Mouse (Mus musculus) hindbrain, embryonic 11.5 days (tissue): ENCODE measurements at regions not wholly inside any gene's neighbourhood (a gene's known extent, or its start where the extent isn't known, plus 50 kb on each side); places are given as distances from the start of the nearest gene placed in this dataset.
A peak's percentile ranks its signal among the peaks of the same experiment; 100 is the strongest.

ENCODE experiments used
- ATAC-seq: fragments of 200-750 bp; cut with Nextera tagmentation; 2 replicates; pipeline ENCODE4 v1.8.0; 2017; ENCODE audit warnings: mild to moderate bottlenecking, moderate TSS enrichment, moderate library complexity; ENCODE audit not compliant: low FRiP score
- DNase-seq: peaks from one replicate; pipeline ENCODE4 v3.0.0-alpha.2; 2015; ENCODE audit warnings: low spot score
- H3K27ac ChIP-seq: fragments of 300-500 bp; sonication (generic); 2 replicates; pipeline ENCODE4 v1.5.1; 2014; ENCODE audit warnings: mild to moderate bottlenecking, low read depth, low read length
- H3K27me3 ChIP-seq: fragments of 300-500 bp; sonication (generic); 2 replicates; pipeline ENCODE4 v1.6.1; 2014; ENCODE audit warnings: mild to moderate bottlenecking, low read length, moderate library complexity, mixed read lengths; ENCODE audit not compliant: control insufficient read depth, insufficient read depth
- H3K36me3 ChIP-seq: fragments of 300-500 bp; sonication (generic); 2 replicates; pipeline ENCODE4 v1.6.1; 2014; ENCODE audit warnings: mild to moderate bottlenecking, low read length, moderate library complexity, mixed read lengths; ENCODE audit not compliant: control insufficient read depth, insufficient read depth
- H3K4me1 ChIP-seq: fragments of 300-500 bp; sonication (generic); replicated peaks from 2 replicates; pipeline ENCODE4 v1.6.1; 2014; ENCODE audit warnings: low read length, mixed read lengths; ENCODE audit not compliant: control insufficient read depth, insufficient read depth
- H3K4me2 ChIP-seq: fragments of 300-500 bp; sonication (generic); replicated peaks from 2 replicates; pipeline ENCODE4 v1.6.1; 2014; ENCODE audit warnings: mild to moderate bottlenecking, low read depth, low read length
- H3K4me3 ChIP-seq: fragments of 300-500 bp; sonication (generic); 2 replicates; pipeline ENCODE4 v1.5.1; 2014; ENCODE audit warnings: low read depth, low read length
- H3K9ac ChIP-seq: fragments of 300-500 bp; sonication (generic); 2 replicates; pipeline ENCODE4 v1.6.1; 2014; ENCODE audit warnings: low read depth, low read length
- H3K9me3 ChIP-seq: fragments of 300-500 bp; sonication (generic); 2 replicates; pipeline ENCODE4 v1.6.1; 2016; ENCODE audit warnings: low read length; ENCODE audit not compliant: control insufficient read depth
- WGBS: fragments of 180-500 bp; shearing (Covaris S2); extraction: QIAGEN DNeasy Blood & Tissue Kit; methylation state at CpG from one replicate; pipeline ENCODE4 v1.1.7; 2014; 5-methylcytosine and 5-hydroxymethylcytosine counted together

DNA sequence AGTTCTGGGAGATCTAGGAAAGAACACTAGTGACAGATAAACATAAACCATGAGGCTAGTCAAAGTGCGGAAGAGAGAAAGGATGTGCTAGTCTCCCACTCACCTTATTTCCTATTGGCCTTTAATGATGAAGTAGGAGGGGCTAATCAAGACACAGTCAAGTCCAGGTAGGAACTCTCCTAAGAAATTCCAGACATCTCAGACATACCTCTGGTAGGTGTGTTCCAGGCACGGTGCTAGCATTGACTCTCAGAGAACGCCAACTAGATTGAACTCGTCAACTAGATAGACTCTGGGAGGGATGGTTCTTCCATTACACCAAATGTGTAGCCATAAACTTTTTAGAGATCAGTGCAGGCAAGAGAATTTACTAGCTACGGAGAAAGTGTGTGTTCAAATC is 87.6 kb upstream of the Ptprk start:
- 90% methylated on average over 5 of the region's 5 CpGs for WGBS
- no peak for DNase-seq

DNA sequence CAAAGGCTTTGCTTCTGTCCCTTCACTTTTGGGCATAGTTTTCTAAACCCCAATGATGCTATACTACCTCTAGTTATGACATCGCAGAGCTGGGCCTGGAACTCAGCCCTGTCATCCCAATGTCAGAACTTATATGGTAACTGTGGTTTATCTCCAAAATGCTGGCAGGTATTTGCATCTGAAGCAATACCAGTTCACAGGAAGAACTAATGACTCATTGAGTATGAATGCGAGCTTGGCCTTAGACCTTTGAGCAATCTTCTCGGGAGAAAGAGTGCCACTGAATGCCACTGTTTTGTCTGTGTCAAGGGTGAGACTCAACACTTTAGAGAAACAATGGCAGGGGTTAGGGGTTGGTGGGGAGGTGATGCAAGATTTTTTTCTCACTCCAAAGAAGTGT is 86.6 kb upstream of the Ptprk start:
- ATAC-seq (no peak), DNase-seq (no peak)
- Histone ChIP-seq H3K36me3 (no peaks in the 10 kb centered on the region), H3K4me3 (no peak overlapping the region), H3K4me1 (no peaks in the 10 kb centered on the region), H3K27me3 (no peaks in the 10 kb centered on the region), H3K4me2 (no peak overlapping the region), H3K9ac (no peak overlapping the region), H3K27ac (no peak overlapping the region), H3K9me3 (no peaks in the 10 kb centered on the region)
- WGBS = 55% methylated on average over 3 of the region's 3 CpGs

More for the DNA sequence above, 87.6 kb upstream of the Ptprk start:
- Histone ChIP-seq H3K9ac (no peak overlapping the region), H3K27ac (no peak overlapping the region), H3K4me1 (no peaks in the 10 kb centered on the region), H3K27me3 (no peaks in the 10 kb centered on the region), H3K36me3 (no peaks in the 10 kb centered on the region), H3K9me3 (no peaks in the 10 kb centered on the region), H3K4me2 (no peak overlapping the region), H3K4me3 (no peak overlapping the region)
- no peak for ATAC-seq

DNA sequence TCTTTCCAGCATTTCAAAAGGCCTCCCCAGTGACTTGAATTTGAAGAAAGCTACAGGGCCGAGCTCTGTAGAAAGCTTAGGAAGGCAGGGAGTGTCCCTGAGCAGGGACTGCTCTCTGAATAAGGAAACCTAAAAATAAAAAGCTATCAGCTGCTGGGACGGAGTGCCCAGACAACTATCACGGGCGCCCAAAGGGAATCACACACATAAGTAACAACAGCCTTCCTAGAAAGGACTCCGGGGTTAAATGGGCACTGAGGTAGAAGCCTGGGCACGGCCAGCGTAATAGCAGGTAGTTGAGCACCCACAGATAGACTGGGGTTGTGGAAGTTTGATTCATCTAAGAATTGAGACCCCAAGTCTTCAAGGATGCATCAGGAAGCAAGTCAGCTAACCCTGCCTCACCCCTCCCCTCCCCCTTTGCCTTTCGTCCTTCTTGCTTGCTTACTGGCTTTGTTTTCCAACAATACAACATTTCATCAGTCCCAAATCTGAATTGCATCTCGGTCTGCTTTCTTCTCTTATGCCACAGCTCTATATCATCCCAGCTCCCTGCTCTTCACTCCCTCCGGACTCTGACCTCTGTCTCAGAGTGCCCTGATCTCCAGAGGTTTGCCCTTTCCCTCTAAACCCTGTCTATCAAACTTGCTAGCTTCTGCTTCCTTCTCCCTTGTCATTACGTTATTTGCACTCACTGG is 84.1 kb upstream of the Ptprk start:
- DNase-seq = peak; percentile 9
- no peaks in the 10 kb centered on the region for H3K36me3 ChIP-seq
- H3K9ac ChIP-seq = no peak overlapping the region
- H3K9me3 ChIP-seq = no peaks in the 10 kb centered on the region
- 55% methylated on average over 11 of the region's 11 CpGs for WGBS
- H3K4me2 ChIP-seq = no peak overlapping the region
- no peaks in the 10 kb centered on the region for H3K4me1 ChIP-seq
- H3K27ac ChIP-seq = no peak overlapping the region
- peak; percentile 49 for ATAC-seq
- H3K27me3 ChIP-seq = no peaks in the 10 kb centered on the region
- no peak overlapping the region for H3K4me3 ChIP-seq

DNA sequence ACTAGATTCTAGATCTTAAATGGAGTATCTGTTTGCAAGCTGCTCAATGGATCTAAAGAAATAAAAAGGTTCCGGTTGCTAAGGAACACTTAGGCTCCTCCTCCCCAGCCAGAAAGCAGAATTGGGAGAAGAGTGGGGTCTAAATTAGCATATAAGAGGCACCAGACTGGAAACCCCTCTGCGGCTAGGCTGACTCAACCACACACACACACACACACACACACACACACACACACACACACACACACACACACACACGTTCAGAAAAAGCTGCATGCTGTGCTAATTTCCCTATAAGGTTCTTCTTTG is 83.6 kb upstream of the Ptprk start:
- peak; percentile 70 for ATAC-seq
- Histone ChIP-seq H3K36me3 (no peaks in the 10 kb centered on the region), H3K27me3 (no peaks in the 10 kb centered on the region), H3K27ac (no peak overlapping the region), H3K9ac (no peak overlapping the region), H3K4me1 (no peaks in the 10 kb centered on the region), H3K4me2 (no peak overlapping the region), H3K4me3 (no peak overlapping the region), H3K9me3 (no peaks in the 10 kb centered on the region)
- 19% methylated on average over 3 of the region's 3 CpGs for WGBS
- peak; percentile 6 for DNase-seq

DNA sequence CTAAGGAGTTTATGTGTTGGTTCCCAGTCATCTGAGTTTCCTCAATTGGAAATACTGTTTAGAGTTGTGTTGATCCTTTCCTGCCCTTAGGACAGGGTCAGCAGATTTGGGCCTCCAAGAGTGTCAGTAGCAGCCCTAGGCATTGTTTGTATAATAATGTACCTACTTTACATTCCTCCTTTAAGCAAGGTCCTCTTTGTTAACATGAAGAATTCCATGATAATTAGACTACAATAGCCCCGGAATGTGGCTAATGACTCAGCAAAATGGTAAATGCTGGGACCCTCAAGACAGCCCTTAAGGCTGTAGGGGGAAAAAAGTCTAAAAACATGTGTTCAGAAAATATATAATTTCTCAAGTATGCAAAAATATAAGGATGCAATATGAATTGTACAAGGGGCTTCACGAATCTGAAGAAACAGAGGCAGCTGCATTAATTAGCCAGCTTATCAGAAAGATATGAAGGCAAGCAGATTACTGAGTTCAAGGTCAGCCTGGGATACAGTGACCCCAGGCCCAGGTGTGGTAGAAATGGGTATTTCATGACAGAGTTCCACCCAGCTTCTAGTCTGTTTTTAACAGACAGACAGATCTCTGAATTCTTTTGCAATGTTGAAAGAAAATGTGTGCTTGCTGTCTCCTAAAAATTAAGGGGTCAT is 80.1 kb upstream of the Ptprk start:
- Histone ChIP-seq H3K9me3 (no peaks in the 10 kb centered on the region), H3K27ac (no peak overlapping the region), H3K4me1 (no peaks in the 10 kb centered on the region), H3K9ac (no peak overlapping the region), H3K4me2 (no peak overlapping the region), H3K27me3 (no peaks in the 10 kb centered on the region), H3K4me3 (no peak overlapping the region), H3K36me3 (no peaks in the 10 kb centered on the region)
- WGBS = 82% methylated on average over 2 of the region's 2 CpGs
- ATAC-seq (no peak), DNase-seq (no peak)

DNA sequence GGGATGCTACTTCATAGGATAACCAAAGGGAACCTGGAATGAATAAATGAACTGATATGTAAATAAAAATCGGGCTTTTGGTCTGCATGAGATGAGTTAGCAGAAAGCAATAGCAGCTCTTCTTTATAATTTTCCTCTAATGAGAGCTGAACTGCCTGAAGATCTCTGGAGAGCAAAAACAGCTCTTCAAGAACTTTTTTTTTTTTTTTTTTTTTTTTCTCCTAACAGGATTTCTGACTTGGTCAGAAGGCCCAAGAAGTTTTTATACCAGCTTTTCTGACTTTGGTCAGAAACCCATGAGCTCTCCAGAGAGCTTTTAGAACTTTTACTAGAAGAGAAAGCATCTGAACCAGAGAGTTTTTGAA is 79.6 kb upstream of the Ptprk start:
- Histone ChIP-seq H3K4me2 (no peak overlapping the region), H3K4me1 (no peaks in the 10 kb centered on the region), H3K4me3 (no peak overlapping the region), H3K9ac (no peak overlapping the region), H3K27ac (no peak overlapping the region), H3K9me3 (no peaks in the 10 kb centered on the region), H3K27me3 (no peaks in the 10 kb centered on the region), H3K36me3 (no peaks in the 10 kb centered on the region)
- DNase-seq (no peak), ATAC-seq (no peak)
- 88% methylated on average over 1 of the region's 1 CpGs for WGBS

DNA sequence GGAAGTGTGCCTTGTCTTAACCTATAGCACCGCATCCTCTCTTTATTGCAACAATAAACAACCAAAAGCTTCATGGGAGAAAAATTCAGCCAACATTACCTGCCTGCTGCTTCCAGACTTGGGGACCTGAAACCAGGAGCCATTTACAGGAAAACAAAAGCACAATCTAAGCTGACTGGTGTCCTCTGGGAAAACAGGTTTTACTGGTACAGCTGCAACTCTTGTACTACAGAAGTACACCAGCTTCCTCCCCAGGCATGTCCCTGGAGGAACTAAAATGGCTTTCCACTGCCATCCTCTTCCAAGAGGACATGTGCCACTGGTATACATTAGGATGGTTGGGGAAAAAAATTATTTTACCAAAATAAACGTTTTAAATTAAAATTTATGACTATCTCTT is 63.9 kb upstream of the Ptprk start:
- H3K36me3 ChIP-seq = no peaks in the 10 kb centered on the region

DNA sequence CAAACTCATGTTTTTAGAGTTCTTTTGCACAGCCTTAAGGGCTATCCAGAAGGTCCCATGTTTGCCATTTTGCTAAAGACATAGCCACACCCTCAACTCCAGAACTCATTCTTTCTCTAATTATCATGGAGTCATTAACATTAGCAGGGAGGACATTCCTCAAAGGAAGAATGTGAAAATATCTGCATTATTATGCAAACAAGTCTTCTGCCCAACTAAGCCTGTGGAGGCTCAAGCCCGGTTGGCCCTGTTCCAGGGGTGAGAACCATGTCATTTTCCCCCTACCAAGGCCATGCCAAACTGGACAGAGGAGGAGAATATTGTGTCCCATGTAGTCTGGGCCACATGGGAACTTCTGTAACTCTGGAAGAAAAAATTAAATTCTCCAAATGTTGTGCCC is 62.5 kb upstream of the Ptprk start:
- no peaks in the 10 kb centered on the region for H3K9me3 ChIP-seq
- no peaks in the 10 kb centered on the region for H3K36me3 ChIP-seq
- H3K27ac ChIP-seq = no peak overlapping the region
- H3K4me1 ChIP-seq = no peaks in the 10 kb centered on the region
- H3K27me3 ChIP-seq = no peaks in the 10 kb centered on the region
- ATAC-seq (no peak), DNase-seq (no peak)
- H3K4me3 ChIP-seq = no peak overlapping the region
- no peak overlapping the region for H3K9ac ChIP-seq
- 88% methylated on average over 1 of the region's 1 CpGs for WGBS
- H3K4me2 ChIP-seq = no peak overlapping the region

More for the DNA sequence above, 63.9 kb upstream of the Ptprk start:
- DNase-seq (no peak), ATAC-seq (no peak)
- H3K27me3 ChIP-seq = no peaks in the 10 kb centered on the region
- WGBS = 62% methylated on average over 2 of the region's 2 CpGs
- no peak overlapping the region for H3K27ac ChIP-seq
- no peak overlapping the region for H3K4me3 ChIP-seq
- H3K4me2 ChIP-seq = no peak overlapping the region
- H3K9me3 ChIP-seq = no peaks in the 10 kb centered on the region
- H3K9ac ChIP-seq = no peak overlapping the region
- H3K4me1 ChIP-seq = no peaks in the 10 kb centered on the region

DNA sequence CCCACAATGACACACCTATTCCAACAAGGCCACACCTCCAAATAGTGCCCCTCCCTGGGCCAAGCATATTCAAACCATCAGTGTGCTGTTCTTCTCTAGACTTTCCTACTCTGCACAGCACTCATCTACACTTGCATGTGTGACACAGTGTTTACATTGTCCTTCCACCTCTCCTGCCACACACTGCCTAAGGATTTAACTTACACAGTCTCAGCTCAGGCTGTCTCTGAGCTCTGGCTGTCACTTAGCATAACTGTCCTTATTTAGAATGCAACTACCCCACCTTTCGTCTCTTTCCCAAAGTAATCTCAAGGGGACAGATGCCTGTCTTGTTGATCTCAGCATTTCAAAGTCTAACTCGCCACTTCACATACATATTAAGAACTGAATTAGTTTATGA is 61.2 kb upstream of the Ptprk start:
- no peak overlapping the region for H3K9ac ChIP-seq
- WGBS = 66% methylated on average over 2 of the region's 2 CpGs
- no peaks in the 10 kb centered on the region for H3K27me3 ChIP-seq
- DNase-seq = no peak
- ATAC-seq = no peak
- H3K27ac ChIP-seq = no peak overlapping the region
- H3K4me2 ChIP-seq = no peak overlapping the region
- H3K9me3 ChIP-seq = no peaks in the 10 kb centered on the region
- H3K36me3 ChIP-seq = no peaks in the 10 kb centered on the region
- no peak overlapping the region for H3K4me3 ChIP-seq
- no peaks in the 10 kb centered on the region for H3K4me1 ChIP-seq
